In the genomic region with DNA sequence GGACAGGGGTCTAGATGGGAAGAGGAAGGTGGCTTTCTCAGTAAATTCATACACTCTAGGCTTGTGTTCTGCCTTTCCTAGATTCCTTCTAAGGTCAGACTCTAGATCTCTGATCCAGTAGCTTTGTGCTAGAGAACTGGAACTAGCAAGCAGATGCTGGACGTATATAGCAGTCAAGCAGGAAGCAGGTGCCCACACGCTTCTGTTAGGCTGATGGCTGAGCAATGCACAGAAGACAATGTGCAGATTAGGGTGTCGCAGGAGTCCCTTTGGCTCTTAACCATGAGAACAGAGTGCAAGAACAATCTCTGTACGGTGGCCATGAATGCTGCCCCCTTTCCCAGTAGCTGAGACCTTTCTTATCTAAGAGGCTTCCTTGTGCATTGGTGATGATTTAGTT, we compare ENCODE assay signal across 24 mouse cellular contexts. TPM values are rescaled to one million over a fixed set of nuclear protein-coding genes. Genes with fewer than 3 reads are reported as not detected.
DNase-seq lines count a peak whose midpoint lies in the region; TF ChIP-seq lines count a peak whose summit lies in the region.
"Had no signal": no experiment of that assay in that cellular context is flagged by ENCODE, and none has a peak within 500 bp of the region (broad histone marks: within the 10 kb centered on the region; RNA-seq: fewer than 3 reads in every experiment).

No protein-coding gene starts in this region.

- H3K4me1 ChIP-seq in bone marrow macrophage, adult 2 months (ENCODE audit: control insufficient read depth, insufficient read depth, low read length) = peaks cover 59% of the 10 kb centered on the region
- H3K4me1 ChIP-seq: embryonic facial prominence, embryonic 15.5 days; forebrain, embryonic 15.5 days; neural tube, embryonic 13.5 days had no signal

- peaks cover 85% of the 10 kb centered on the region for H3K79me2 ChIP-seq in macrophage (ENCODE audit: inconsistent target)

- TF ChIP-seq POLR2A in bone marrow macrophage, adult 2 months (IDR thresholded peaks at IDR 0.05; ENCODE audit: borderline replicate concordance, low read depth, low read length) = no peak

- peaks cover 19% of the 10 kb centered on the region for H3K36me3 ChIP-seq in macrophage (ENCODE audit: inconsistent target)
- H3K36me3 ChIP-seq: embryonic facial prominence, embryonic 15.5 days; forebrain, embryonic 15.5 days; neural tube, embryonic 13.5 days had no signal

- H3K4me3 ChIP-seq in bone marrow macrophage, adult 2 months (ENCODE audit: insufficient read depth, low read length) = peak overlapping the region; percentile 43
- H3K4me3 ChIP-seq in macrophage (ENCODE audit: inconsistent target) = no peak overlapping the region
- H3K4me3 ChIP-seq: embryonic facial prominence, embryonic 15.5 days; forebrain, embryonic 15.5 days; heart, adult 2 months; myocyte; neural tube, embryonic 13.5 days had no signal

- peak; percentile 32 to 42 for DNase-seq in left cerebral cortex, postnatal 36 days (ENCODE audit: low spot score in 2 of 2)
- no peak for DNase-seq in left cerebral cortex, postnatal 10 days (ENCODE audit: extremely low spot score in 1 of 2, low spot score in 2 of 2)
- peak; percentile 24 to 60 for DNase-seq in right cerebral cortex, postnatal 36 days (ENCODE audit: low spot score in 2 of 2)
- DNase-seq in right cerebral cortex, postnatal 10 days (ENCODE audit: low spot score in 2 of 2) = no peak
- no peak for DNase-seq in urinary bladder, postnatal 25 days (ENCODE audit: low spot score)
- DNase-seq in heart, adult 9 months (ENCODE audit: low spot score in 2 of 2) = no peak
- DNase-seq: adrenal gland, postnatal 10 days; cerebellum, adult 9-10 months; gastrocnemius, postnatal 25 days; heart, adult 2 months; heart, postnatal 36 days; kidney, adult 2 months; thymus, adult 2 months had no signal

- TF ChIP-seq CTCF in bone marrow macrophage, adult 2 months (IDR thresholded peaks at IDR 0.05; ENCODE audit: low read depth, low read length) = no peak

- 28% methylated on average over 4 of the region's 4 CpGs for WGBS in macrophage (ENCODE audit: missing documents)

- intact Hi-C loops in left cerebral cortex, postnatal 36 days (cut with DNase I) = no loop called here
- intact Hi-C loops in left cerebral cortex, postnatal 10 days (cut with DNase I) = no loop called here

- H3K27ac ChIP-seq in bone marrow macrophage, adult 2 months (ENCODE audit: insufficient read depth, low read depth, low read length) = peak overlapping the region; percentile 90
- peak overlapping the region; percentile 95 for H3K27ac ChIP-seq in macrophage
- H3K27ac ChIP-seq: embryonic facial prominence, embryonic 15.5 days; forebrain, embryonic 15.5 days; heart, adult 2 months; hindbrain, embryonic 14.5 days; kidney, postnatal 0 days; neural tube, embryonic 13.5 days; stomach, postnatal 0 days had no signal

RNA-seq across cellular contexts. Expression of a gene that starts 9.4 kb away (rescaled TPM):
- 1 to 10 TPM; 9.0 to 9.1 TPM for total RNA-seq in left cerebral cortex, postnatal 36 days (2021)
- 1 to 10 TPM; 8.0 to 9.4 TPM for total RNA-seq in left cerebral cortex, postnatal 10 days (2021)
- polyA plus RNA-seq in bone marrow macrophage, adult 2 months (2012; ENCODE audit: insufficient read depth, insufficient read length, missing spikeins) = 613 and 643 TPM in 2 replicates
- total RNA-seq in macrophage (2018; cell fraction: chromatin; rRNA removed) = 100 to 1,000 TPM in 9 of 26 experiments, 10 to 100 TPM in 16, 1 to 10 TPM in 1; 10.0 to 200 (median 76.7) TPM
- 100 to 1,000 TPM; 133 to 424 (median 221) TPM for total RNA-seq in macrophage (2018; cell fraction: cytosol; rRNA removed)
- 100 to 1,000 TPM in 16 of 26 experiments, 10 to 100 TPM in 10; 43.3 to 294 (median 128) TPM for total RNA-seq in macrophage (2018; cell fraction: nucleus; rRNA removed)
- polyA plus RNA-seq in macrophage (2018) = 192 to 352 TPM (median 335 TPM) in 3 replicates
- total RNA-seq: MEL had no signal
- polyA plus RNA-seq: C2C12, myocyte had no signal

Comparison
In these comparisons a context has a peak if more than half of its experiments do, and no peak if none do; other contexts are left out.
1. DNase-seq: peak in left cerebral cortex, postnatal 36 days (2 of 2) and right cerebral cortex, postnatal 36 days (2 of 2); none in left cerebral cortex, postnatal 10 days (0 of 2), right cerebral cortex, postnatal 10 days (0 of 2), urinary bladder, postnatal 25 days (single experiment) and heart, adult 9 months (0 of 2).